Mouse (Mus musculus): Measurements from ENCODE around the gene Bri3. TPM values are rescaled to one million over a fixed set of nuclear protein-coding genes. Genes with fewer than 3 reads are reported as not detected.

Bri3 gene
- polyA plus RNA-seq, 1 experiment from 2014 or later: 148 TPM

Other genes with a start within 250 kb of the Bri3 start
- 97.7 and 104 TPM in 2 replicates for gene Ccz1, start 229.6 kb upstream of the Bri3 start, polyA plus RNA-seq (2016; fragmentation: Nextera tagmentation; extraction: Ambion mirVana)
- not detected in 2 replicates for gene Ocm, start 217.8 kb upstream of the Bri3 start, polyA plus RNA-seq (2016; fragmentation: Nextera tagmentation; extraction: Ambion mirVana)
- gene Lmtk2, start 144.0 kb upstream of the Bri3 start, polyA plus RNA-seq (2016; fragmentation: Nextera tagmentation; extraction: Ambion mirVana): 5.3 and 5.7 TPM in 2 replicates
- gene Bhlha15, start 54.2 kb upstream of the Bri3 start, polyA plus RNA-seq (2016; fragmentation: Nextera tagmentation; extraction: Ambion mirVana): 0.05 and 0.15 TPM in 2 replicates
- gene Tecpr1, start 20.8 kb upstream of the Bri3 start, polyA plus RNA-seq (2016; fragmentation: Nextera tagmentation; extraction: Ambion mirVana): 22.1 and 24.3 TPM in 2 replicates
- 6.1 and 6.6 TPM in 2 replicates for gene Baiap2l1, start 113.7 kb downstream of the Bri3 start, polyA plus RNA-seq (2016; fragmentation: Nextera tagmentation; extraction: Ambion mirVana)

Measured in limb, embryonic 12.5 days (tissue).